Mouse (Mus musculus) thymus, adult 2 months (tissue): Measurements from ENCODE around the gene Gm7879. TPM values are rescaled to one million over a fixed set of nuclear protein-coding genes. Genes with fewer than 3 reads are reported as not detected.
A peak's percentile ranks its signal among the peaks of the same experiment; 100 is the strongest.

Source experiments
- DNase-seq: peaks from one replicate; pipeline ENCODE4 v3.0.0; 2021
- H3K27ac ChIP-seq: fragments of 200-500 bp; 2 replicates; pipeline ENCODE4 v1.5.1; 2012; ENCODE audit warnings: low read length, control low read depth; ENCODE audit not compliant: control insufficient read depth, insufficient read depth
- H3K27me3 ChIP-seq: fragments of 200-500 bp; 2 replicates; pipeline ENCODE4 v1.6.1; 2012; ENCODE audit warnings: mild to moderate bottlenecking, low read length, moderate library complexity, mixed read lengths; ENCODE audit not compliant: control insufficient read depth, insufficient read depth
- H3K36me3 ChIP-seq: fragments of 200-500 bp; 2 replicates; pipeline ENCODE4 v1.6.1; 2012; ENCODE audit warnings: mild to moderate bottlenecking, low read length, moderate library complexity; ENCODE audit not compliant: control insufficient read depth, insufficient read depth
- H3K4me1 ChIP-seq: fragments of 200-500 bp; replicated peaks from 2 replicates; pipeline ENCODE4 v1.6.1; 2012; ENCODE audit warnings: low read length; ENCODE audit not compliant: control insufficient read depth, insufficient read depth
- H3K4me3 ChIP-seq: fragments of 200-500 bp; 2 replicates; pipeline ENCODE4 v1.5.1; 2012; ENCODE audit warnings: mild to moderate bottlenecking, low read length, control low read depth, moderate library complexity; ENCODE audit not compliant: control insufficient read depth, insufficient read depth
- CTCF ChIP-seq: fragments of 200-500 bp; IDR thresholded peaks from 2 replicates; pipeline ENCODE4 v1.5.1; 2012; ENCODE audit warnings: mild to moderate bottlenecking, control low read depth, low read length, moderate library complexity, borderline replicate concordance; ENCODE audit not compliant: control insufficient read depth, poor library complexity, insufficient read depth; ENCODE audit errors: extremely low read depth
- POLR2A ChIP-seq: fragments of 200-500 bp; IDR thresholded peaks from 2 replicates; pipeline ENCODE4 v1.6.1; 2012; ENCODE audit warnings: mild to moderate bottlenecking, low read length, control low read depth, moderate library complexity; ENCODE audit not compliant: control insufficient read depth, poor library complexity, insufficient read depth; ENCODE audit errors: extremely low read depth
- WGBS: fragments of 180-500 bp; shearing (Covaris S2); methylation state at CpG from one replicate; pipeline ENCODE4 v1.1.7; 2018; 5-methylcytosine and 5-hydroxymethylcytosine counted together
- polyA plus RNA-seq: library from polyadenylated mRNA; depleted of rRNA; stranded (reverse); fragments of >200 nt; gene quantifications from 2 replicates; pipeline ENCODE4 v1.2.3, GENCODE M21; 2012

The Gm7879 gene
- polyA plus RNA-seq, 1 experiment, result 1.9 TPM

GRCm38 (mm10) chr5:43872652-43873051 is 40.3 kb upstream of the Gm7879 start:
- Histone ChIP-seq H3K27me3 (no peaks in the 10 kb centered on the region), H3K36me3 (no peaks in the 10 kb centered on the region), H3K4me3 (no peak overlapping the region), H3K4me1 (peaks cover 8% of the 10 kb centered on the region), H3K27ac (no peak overlapping the region)
- WGBS, result 89% methylated on average over 1 of the region's 1 CpGs
- no peak for DNase-seq
- TF ChIP-seq CTCF (no peak), POLR2A (no peak)

- TF ChIP-seq POLR2A, result no peak
- TF ChIP-seq CTCF, result no peak
- DNase-seq, result no peak
- 24% methylated on average over 3 of the region's 3 CpGs for WGBS
- Histone ChIP-seq H3K4me1 (no peaks in the 10 kb centered on the region), H3K27me3 (no peaks in the 10 kb centered on the region), H3K27ac (no peak overlapping the region), H3K36me3 (no peaks in the 10 kb centered on the region), H3K4me3 (no peak overlapping the region)
Observed at GRCm38 (mm10) chr5:43882034-43882433, 30.9 kb upstream of the Gm7879 start.

- no peak overlapping the region for H3K4me3 ChIP-seq
- no peaks in the 10 kb centered on the region for H3K4me1 ChIP-seq
- H3K36me3 ChIP-seq, result no peaks in the 10 kb centered on the region
- WGBS, result 19% methylated on average over 3 of the region's 3 CpGs
- TF ChIP-seq CTCF (no peak), POLR2A (no peak)
- H3K27ac ChIP-seq, result no peak overlapping the region
- no peak for DNase-seq
- no peaks in the 10 kb centered on the region for H3K27me3 ChIP-seq
Observed at GRCm38 (mm10) chr5:43885060-43885820, 27.7 kb upstream of the Gm7879 start.

GRCm38 (mm10) chr5:43892386-43892785 is 20.6 kb upstream of the Gm7879 start:
- Histone ChIP-seq H3K4me3 (no peak overlapping the region), H3K27ac (no peak overlapping the region), H3K27me3 (no peaks in the 10 kb centered on the region), H3K36me3 (no peaks in the 10 kb centered on the region), H3K4me1 (no peaks in the 10 kb centered on the region)
- peak; percentile 33 for DNase-seq
- TF ChIP-seq CTCF (no peak), POLR2A (no peak)
- 27% methylated on average over 1 of the region's 1 CpGs for WGBS

GRCm38 (mm10) chr5:43894113-43894512 is 18.8 kb upstream of the Gm7879 start:
- H3K4me3 ChIP-seq, result no peak overlapping the region
- TF ChIP-seq CTCF (no peak), POLR2A (no peak)
- H3K27me3 ChIP-seq, result no peaks in the 10 kb centered on the region
- no peaks in the 10 kb centered on the region for H3K36me3 ChIP-seq
- DNase-seq, result peak; percentile 48
- H3K27ac ChIP-seq, result no peak overlapping the region
- 79% methylated on average over 2 of the region's 2 CpGs for WGBS
- H3K4me1 ChIP-seq, result no peaks in the 10 kb centered on the region

GRCm38 (mm10) chr5:43895931-43896330 is 17.0 kb upstream of the Gm7879 start:
- no peak for TF ChIP-seq POLR2A
- TF ChIP-seq CTCF, result no peak
- H3K27me3 ChIP-seq, result no peaks in the 10 kb centered on the region
- DNase-seq, result no peak
- H3K36me3 ChIP-seq, result no peaks in the 10 kb centered on the region
- H3K4me3 ChIP-seq, result no peak overlapping the region
- H3K27ac ChIP-seq, result no peak overlapping the region
- H3K4me1 ChIP-seq, result no peaks in the 10 kb centered on the region
- 84% methylated on average over 3 of the region's 3 CpGs for WGBS
